Mouse (Mus musculus) liver, adult 2 months (tissue): ENCODE measurements at regions not wholly inside any gene's neighbourhood (a gene's known extent, or its start where the extent isn't known, plus 50 kb on each side); places are given as distances from the start of the nearest gene placed in this dataset.

Source experiments
- CTCF ChIP-seq: fragments of 200-500 bp; IDR thresholded peaks from 2 replicates; pipeline ENCODE4 v1.5.1; 2011; ENCODE audit warnings: low read depth, low read length, control low read depth
- POLR2A ChIP-seq: fragments of 200-500 bp; IDR thresholded peaks from 2 replicates; pipeline ENCODE4 v1.6.1; 2011; ENCODE audit warnings: low read length, control low read depth; ENCODE audit not compliant: insufficient read depth; ENCODE audit errors: extremely low read depth

DNA sequence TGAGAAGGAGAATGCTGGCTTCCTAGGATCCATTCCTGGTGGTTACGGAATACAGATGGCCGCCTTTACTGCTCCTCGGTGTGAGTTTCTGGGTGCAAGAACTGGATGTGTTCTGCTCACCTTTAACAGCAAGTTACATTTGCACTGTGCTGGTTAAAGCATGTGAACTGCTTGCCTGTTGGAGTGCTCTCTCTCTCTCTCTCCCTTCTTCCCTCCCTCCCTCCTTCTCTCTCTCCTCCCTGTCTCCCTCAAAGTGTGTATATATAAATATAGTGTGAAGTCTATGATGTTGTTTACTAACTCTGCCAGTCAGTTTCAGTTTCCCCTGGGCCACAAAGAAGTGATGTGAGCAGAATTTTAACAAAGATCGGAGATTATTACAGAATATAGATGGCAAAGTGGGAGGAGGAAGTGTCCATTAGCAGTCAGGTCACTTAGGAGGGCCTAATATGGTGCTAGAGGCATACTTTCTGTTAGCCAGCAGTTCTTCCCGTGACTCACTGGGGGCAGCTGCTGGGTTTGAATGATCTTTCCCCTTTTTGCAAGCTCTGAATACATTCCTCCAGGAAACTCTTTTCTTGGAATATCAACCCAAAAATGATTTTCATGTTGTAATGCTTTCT lies 1453.5 kb downstream of the Slc22a22 start:
- TF ChIP-seq POLR2A (no peak), CTCF (no peak)
